Mouse (Mus musculus): ENCODE measurements around the gene Slc29a2. TPM values are rescaled to one million over a fixed set of nuclear protein-coding genes. Genes with fewer than 3 reads are reported as not detected.

Gene Slc29a2
- total and polyA plus RNA-seq, 3 experiments = 2.1 to 6.6 (median 4.2) TPM

DNA sequence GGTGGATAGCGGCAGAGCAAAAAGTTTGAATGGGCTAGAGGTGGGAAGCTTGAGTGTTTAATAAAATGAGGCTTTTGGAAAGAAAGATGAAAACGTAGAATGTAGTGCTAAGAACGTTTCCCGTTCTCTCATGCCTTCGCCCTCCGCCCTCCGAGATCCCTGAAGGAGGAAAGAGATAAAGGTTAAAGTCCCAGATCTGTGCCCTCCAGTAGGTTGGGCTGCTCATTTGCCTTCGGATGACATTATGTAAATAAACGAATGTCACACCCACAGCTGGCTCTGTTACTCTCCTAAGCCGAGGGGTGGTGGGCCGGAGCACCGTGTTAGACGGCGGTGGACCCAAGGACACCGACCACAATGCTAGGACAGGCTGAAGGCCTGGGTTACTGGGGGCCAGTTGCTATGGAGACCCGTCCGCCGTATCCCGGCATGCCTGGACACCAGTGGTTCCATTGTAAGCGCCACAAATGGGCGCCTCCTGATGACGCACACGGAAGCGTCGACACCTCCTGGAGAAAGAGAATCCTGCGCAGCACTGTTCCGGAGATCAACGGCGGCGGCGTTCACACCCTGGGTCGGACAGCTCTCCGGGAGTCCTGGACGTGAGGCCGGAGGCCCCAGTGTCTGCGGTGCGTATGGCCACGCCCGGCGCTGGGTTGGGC lies 17.3 kb downstream of the Slc29a2 start, which contains the start of gene Brms1 (continued):
- TF ChIP-seq RAD21 (IDR thresholded peaks at IDR 0.05; ENCODE audit: low read depth, low read length) (no peak), POLR2A (IDR thresholded peaks at IDR 0.05; ENCODE audit: low read depth, low read length) (peak; percentile 69), KAT2A (IDR thresholded peaks at IDR 0.05; ENCODE audit: insufficient replicate concordance, low read length) (peak; percentile 79; the same call in 1 of the 2 replicates), TCF12 (IDR thresholded peaks at IDR 0.05; ENCODE audit: low read depth, low read length) (peak; percentile 47), ETS1 (conservative IDR thresholded peaks at IDR 0.05; ENCODE audit: low read depth, low read length) (no peak), MAZ (IDR thresholded peaks at IDR 0.05; ENCODE audit: low read depth, low read length) (peak; percentile 67; the same call in 1 of the 2 replicates), MEF2A (IDR thresholded peaks at IDR 0.05; ENCODE audit: borderline replicate concordance, low read depth, low read length) (no peak; the same call in none of the 2 replicates)

DNA sequence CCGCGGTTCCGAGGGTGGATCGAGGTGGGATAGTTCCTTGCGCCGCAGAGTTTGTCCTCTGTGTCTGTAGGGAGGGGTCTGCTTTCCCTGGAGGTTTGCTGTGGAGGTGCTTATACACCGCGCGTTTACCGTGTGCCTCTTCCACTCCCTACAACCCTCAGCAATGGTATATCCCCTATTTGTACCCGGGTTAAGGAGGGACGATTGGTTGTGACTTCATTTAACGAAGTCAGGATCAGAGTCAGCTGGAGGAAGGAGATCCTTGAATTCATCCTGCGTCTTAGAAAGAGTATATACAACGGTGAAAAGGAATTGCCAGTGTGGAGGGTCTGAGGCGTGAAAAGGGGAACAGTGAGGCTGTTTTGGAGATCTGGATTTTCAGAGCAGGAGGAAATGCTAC lies 17.9 kb downstream of the Slc29a2 start:
- dilution Hi-C loops (cut with MboI; ENCODE audit: extremely low pct_ligation_motif_present, extremely low pct_unique_long_range_greater_than_20kb, low sequenced_read_pairs) (no loop called here), in situ Hi-C loops (cut with MboI; ENCODE audit: low pct_ligation_motif_present, low pct_unique_long_range_greater_than_20kb, low sequenced_read_pairs) (loop anchor here (5.0 kb wide), 1 partner anchor 46 kb away; the partner anchor contains the start of genes Tmem151a and Yif1a)
- Histone ChIP-seq H3K27ac (ENCODE audit: insufficient read depth, low read depth) (peak overlapping the region; percentile 8; the same call in 1 of the 2 replicates), H3K79me2 (replicated peaks; ENCODE audit: control insufficient read depth, extremely low read depth, insufficient read depth, poor library complexity, severe bottlenecking) (peaks cover 11% of the 10 kb centered on the region), H3K4me2 (ENCODE audit: insufficient read depth, low read depth, poor library complexity, severe bottlenecking) (peak overlapping the region; percentile 89), H3K36me3 (replicated peaks in 1 of 2; ENCODE audit: control insufficient read depth in 1 of 2, insufficient read depth in 1 of 2, low read length in 1 of 2) (peaks cover 15 to 36% of the 10 kb centered on the region in 2 experiments), H3K4me3 (replicated peaks in 1 of 3; ENCODE audit: low read depth in 2 of 3, low read length in 2 of 3, poor library complexity in 1 of 3) (peak overlapping the region; percentile 72 to 95 (median 93)), H3K4me1 (ENCODE audit: control insufficient read depth in 1 of 2, insufficient read depth in 2 of 2) (peaks cover 12 to 40% of the 10 kb centered on the region in 2 experiments), H3K9ac (ENCODE audit: insufficient read depth, low read depth) (peak overlapping the region; percentile 73), H3K27me3 (replicated peaks) (peaks cover 3% of the 10 kb centered on the region), H3K9me3 (replicated peaks; ENCODE audit: low read length) (no peaks in the 10 kb centered on the region)
- DNase-seq (ENCODE audit: extremely low read depth) = no peak
- no peak for TF ChIP-seq JUN (IDR thresholded peaks at IDR 0.05; ENCODE audit: insufficient read depth, low read depth, low read length)
- no peak for TF ChIP-seq MXI1 (IDR thresholded peaks at IDR 0.05; ENCODE audit: low read depth, low read length)
- no peak for TF ChIP-seq NRF1 (IDR thresholded peaks at IDR 0.05; ENCODE audit: low read depth, low read length)
- no peak for TF ChIP-seq MAZ (IDR thresholded peaks at IDR 0.05; ENCODE audit: low read depth, low read length)
- no peak for TF ChIP-seq CHD1 (IDR thresholded peaks at IDR 0.05; ENCODE audit: low read depth, low read length)
- no peak for TF ChIP-seq POLR2AphosphoS2 (IDR thresholded peaks at IDR 0.05; ENCODE audit: low read depth, low read length)
- TF ChIP-seq USF1 (IDR thresholded peaks at IDR 0.05; ENCODE audit: low read depth, low read length) = no peak
- no peak for TF ChIP-seq ELF1 (IDR thresholded peaks at IDR 0.05; ENCODE audit: low read depth, low read length)

DNA sequence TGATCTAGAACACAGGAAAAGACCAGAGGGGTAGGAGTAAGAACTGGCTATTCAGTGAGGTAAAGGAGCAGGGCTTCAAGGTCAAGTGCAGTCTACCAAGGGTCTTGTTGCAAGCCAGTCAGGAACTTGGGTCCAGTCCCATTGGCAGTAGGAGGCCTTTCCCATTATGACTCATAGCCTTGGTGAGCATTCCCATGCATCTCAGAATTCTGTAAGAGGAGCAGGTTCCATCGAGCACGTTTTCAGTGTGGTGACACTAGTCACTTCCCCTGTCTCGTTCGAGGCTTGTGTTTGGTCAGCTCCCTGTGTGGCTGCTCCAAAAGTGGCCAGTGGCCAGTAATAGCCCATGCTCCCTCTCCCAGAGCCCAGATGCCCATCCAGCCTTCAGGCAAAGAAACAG lies 21.9 kb downstream of the Slc29a2 start:
- in situ Hi-C loops (cut with MboI; ENCODE audit: low pct_ligation_motif_present, low pct_unique_long_range_greater_than_20kb, low sequenced_read_pairs) = no loop called here
- peaks cover 12 to 27% of the 10 kb centered on the region in 2 experiments for H3K4me1 ChIP-seq (ENCODE audit: control insufficient read depth in 1 of 2, insufficient read depth in 2 of 2)
- H3K27ac ChIP-seq (ENCODE audit: insufficient read depth, low read depth) = no peak overlapping the region
- no peak overlapping the region for H3K4me3 ChIP-seq (replicated peaks in 1 of 3; ENCODE audit: low read depth in 2 of 3, low read length in 2 of 3, poor library complexity in 1 of 3)
- H3K9me3 ChIP-seq (replicated peaks; ENCODE audit: low read length) = no peaks in the 10 kb centered on the region
- TF ChIP-seq TBP (conservative IDR thresholded peaks at IDR 0.05; ENCODE audit: low read depth, low read length) (no peak), ZMIZ1 (IDR thresholded peaks at IDR 0.05; ENCODE audit: low read depth, low read length) (no peak), PAX5 (IDR thresholded peaks at IDR 0.05; ENCODE audit: low read length) (no peak), CTCF (conservative IDR thresholded peaks at IDR 0.05 in 1 of 2, IDR thresholded peaks at IDR 0.05 in 1 of 2; ENCODE audit: low read depth in 2 of 2, low read length in 2 of 2) (no peak)
- dilution Hi-C loops (cut with MboI; ENCODE audit: extremely low pct_ligation_motif_present, extremely low pct_unique_long_range_greater_than_20kb, low sequenced_read_pairs) = no loop called here
- H3K36me3 ChIP-seq (replicated peaks in 1 of 2; ENCODE audit: control insufficient read depth in 1 of 2, insufficient read depth in 1 of 2, low read length in 1 of 2) = peaks cover 45 to 74% of the 10 kb centered on the region in 2 experiments
- peaks cover 11% of the 10 kb centered on the region for H3K79me2 ChIP-seq (replicated peaks; ENCODE audit: control insufficient read depth, extremely low read depth, insufficient read depth, poor library complexity, severe bottlenecking)
- no peak overlapping the region for H3K4me2 ChIP-seq (ENCODE audit: insufficient read depth, low read depth, poor library complexity, severe bottlenecking)
- H3K9ac ChIP-seq (ENCODE audit: insufficient read depth, low read depth) = no peak overlapping the region
- H3K27me3 ChIP-seq (replicated peaks) = no peaks in the 10 kb centered on the region
- DNase-seq (ENCODE audit: extremely low read depth) = no peak
